Mouse (Mus musculus) embryonic facial prominence, embryonic 11.5 days (tissue): ENCODE data around the gene Gm3029. TPM values are rescaled to one million over a fixed set of nuclear protein-coding genes. Genes with fewer than 3 reads are reported as not detected.
"Not testable (repeated sequence)": the region's sequence is repeated elsewhere in the genome, so short reads cannot be mapped to it uniquely, and the experiment has no call there.

ENCODE experiments used
- ATAC-seq: fragments of 200-750 bp; cut with Nextera tagmentation; replicated peaks from 2 replicates; pipeline ENCODE4 v1.8.0; 2017; ENCODE audit warnings: low read depth; ENCODE audit not compliant: insufficient number of reproducible peaks, low FRiP score, low TSS enrichment
- DNase-seq: peaks from one replicate; pipeline ENCODE4 v3.0.0-alpha.2; 2015; ENCODE audit warnings: low spot score
- H3K27ac ChIP-seq: fragments of 300-500 bp; sonication (generic); replicated peaks from 2 replicates; pipeline ENCODE4 v1.5.1; 2014; ENCODE audit warnings: mild to moderate bottlenecking, low read depth, low read length, control low read depth
- H3K27me3 ChIP-seq: fragments of 300-500 bp; sonication (generic); 2 replicates; pipeline ENCODE4 v1.6.1; 2014; ENCODE audit warnings: mild to moderate bottlenecking, low read length, moderate library complexity, mixed read lengths; ENCODE audit not compliant: control insufficient read depth, insufficient read depth
- H3K36me3 ChIP-seq: fragments of 300-500 bp; sonication (generic); replicated peaks from 2 replicates; pipeline ENCODE4 v1.6.1; 2014; ENCODE audit warnings: low read depth, mild to moderate bottlenecking, low read length, moderate library complexity, mixed read lengths; ENCODE audit not compliant: control insufficient read depth, insufficient read depth
- H3K4me1 ChIP-seq: fragments of 300-500 bp; sonication (generic); 2 replicates; pipeline ENCODE4 v1.6.1; 2014; ENCODE audit warnings: low read length, mixed read lengths; ENCODE audit not compliant: control insufficient read depth, insufficient read depth
- H3K4me2 ChIP-seq: fragments of 300-500 bp; sonication (generic); 2 replicates; pipeline ENCODE4 v1.6.1; 2014; ENCODE audit warnings: low read depth, mild to moderate bottlenecking, control low read depth, low read length, moderate library complexity
- H3K4me3 ChIP-seq: fragments of 300-500 bp; sonication (generic); 2 replicates; pipeline ENCODE4 v1.5.1; 2014; ENCODE audit warnings: low read depth, low read length, control low read depth
- H3K9ac ChIP-seq: fragments of 300-500 bp; sonication (generic); replicated peaks from 2 replicates; pipeline ENCODE4 v1.6.1; 2014; ENCODE audit warnings: mild to moderate bottlenecking, control low read depth, low read length
- H3K9me3 ChIP-seq: fragments of 300-500 bp; sonication (generic); replicated peaks from 2 replicates; pipeline ENCODE4 v1.6.1; 2016; ENCODE audit warnings: mild to moderate bottlenecking, low read length, inconsistent platforms, mixed read lengths; ENCODE audit not compliant: control insufficient read depth
- WGBS: fragments of 180-500 bp; shearing (Covaris S2); extraction: QIAGEN DNeasy Blood & Tissue Kit; methylation state at CpG from one replicate; pipeline ENCODE4 v1.1.7; 2014; 5-methylcytosine and 5-hydroxymethylcytosine counted together
- polyA plus RNA-seq: library from polyadenylated mRNA; unstranded; fragments of >200 nt; fragmentation: Nextera tagmentation; extraction: Ambion mirVana; gene quantifications from 2 replicates; pipeline ENCODE4 v1.2.1, GENCODE M21; 2014

The Gm3029 gene
- not detected in 2 replicates for polyA plus RNA-seq

- H3K4me2 ChIP-seq, H3K27ac ChIP-seq, DNase-seq, H3K9me3 ChIP-seq, H3K27me3 ChIP-seq, H3K36me3 ChIP-seq, H3K4me3 ChIP-seq, ATAC-seq, H3K4me1 ChIP-seq, H3K9ac ChIP-seq: not testable (repeated sequence)
- 50% methylated on average over 1 of the region's 2 CpGs for WGBS
Measured at GRCm38 (mm10) chr14:3931456-3931855, at the start of gene Gm3029. TSS of gene Gm3029 (plus strand) at chr14:3931756.

- not testable (repeated sequence) for H3K4me2 ChIP-seq, H3K9me3 ChIP-seq, H3K4me1 ChIP-seq, DNase-seq, ATAC-seq, H3K36me3 ChIP-seq, H3K27me3 ChIP-seq, H3K4me3 ChIP-seq, H3K9ac ChIP-seq, H3K27ac ChIP-seq
- no CpG with 5 or more reads among the region's 1 CpGs for WGBS
Measured at GRCm38 (mm10) chr14:3883872-3884271, 47.7 kb upstream of the Gm3029 start, which contains the start of gene Gm2916. TSS of gene Gm2916 (plus strand) at chr14:3884172.

GRCm38 (mm10) chr14:3963247-3963646, 31.7 kb downstream of the Gm3029 start, which contains the start of gene Gm3095:
TSS of gene Gm3095 (plus strand) at chr14:3963547.
- DNase-seq, H3K27me3 ChIP-seq, H3K9me3 ChIP-seq, H3K4me3 ChIP-seq, H3K27ac ChIP-seq, H3K9ac ChIP-seq, H3K4me2 ChIP-seq, ATAC-seq, H3K4me1 ChIP-seq, H3K36me3 ChIP-seq: not testable (repeated sequence)
- no CpG with 5 or more reads among the region's 2 CpGs for WGBS

Other genes with a start within 250 kb of the Gm3029 start
- gene Gm3043, start 243.0 kb upstream of the Gm3029 start, polyA plus RNA-seq: not detected in 2 replicates
- gene Gm3002, start 121.7 kb upstream of the Gm3029 start, polyA plus RNA-seq: 0.72 and 1.2 TPM in 2 replicates
- not detected in 2 replicates for gene Gm3033, start 85.5 kb upstream of the Gm3029 start, polyA plus RNA-seq
- 0.33 TPM in 1 of 2 replicates, not detected in the other for gene Gm2916, start 47.6 kb upstream of the Gm3029 start, polyA plus RNA-seq
- gene Gm3095, start 31.8 kb downstream of the Gm3029 start, polyA plus RNA-seq: 0.17 TPM in 1 of 2 replicates, not detected in the other
- not detected in 2 replicates for gene Gm3099, start 66.6 kb downstream of the Gm3029 start, polyA plus RNA-seq
- gene Gm5796, start 92.2 kb downstream of the Gm3029 start, polyA plus RNA-seq: 0.52 and 0.64 TPM in 2 replicates
- gene Gm3115, start 152.4 kb downstream of the Gm3029 start, polyA plus RNA-seq: not detected in 2 replicates
- 1.4 TPM in 1 of 2 replicates, not detected in the other for gene Gm8108, start 178.8 kb downstream of the Gm3029 start, polyA plus RNA-seq
- gene Gm3127, start 233.3 kb downstream of the Gm3029 start, polyA plus RNA-seq: not detected in 2 replicates